Mouse (Mus musculus): Measurements from ENCODE around the gene Lrrc31.

GRCm38 (mm10) chr3:30724105-30724824, 24.6 kb upstream of the Lrrc31 start:
- TF ChIP-seq CTCF (IDR thresholded peaks at IDR 0.05; ENCODE audit: borderline replicate concordance, insufficient read depth, low read depth, low read length) = no peak
- TF ChIP-seq POLR2A (IDR thresholded peaks at IDR 0.05; ENCODE audit: borderline replicate concordance, insufficient read depth, low read length) = no peak

Data from cerebellum, adult 2 months (tissue).